Mouse (Mus musculus): ENCODE results near the gene Atp8b5. TPM values are rescaled to one million over a fixed set of nuclear protein-coding genes. Genes with fewer than 3 reads are reported as not detected.

Gene Atp8b5
- polyA plus RNA-seq, 1 experiment from 2014 or later: 0.27 TPM

- H3K4me2 ChIP-seq: no peak overlapping the region
- H3K27ac ChIP-seq: no peak overlapping the region
- 84% methylated on average over 4 of the region's 4 CpGs for WGBS
- H3K4me3 ChIP-seq (replicated peaks): no peak overlapping the region
- H3K4me1 ChIP-seq: peaks cover 8% of the 10 kb centered on the region
- no peaks in the 10 kb centered on the region for H3K9me3 ChIP-seq (replicated peaks)
- no peak overlapping the region for H3K9ac ChIP-seq
- ATAC-seq (replicated peaks; ENCODE audit: low FRiP score): no peak
- H3K36me3 ChIP-seq: peaks cover 10% of the 10 kb centered on the region
- H3K27me3 ChIP-seq: no peaks in the 10 kb centered on the region
Observed at GRCm38 (mm10) chr4:43258556-43258955, 8.4 kb upstream of the Atp8b5 start.

GRCm38 (mm10) chr4:43259435-43259834 lies 7.5 kb upstream of the Atp8b5 start:
- Histone ChIP-seq H3K36me3 (peaks cover 10% of the 10 kb centered on the region), H3K4me2 (no peak overlapping the region), H3K27ac (no peak overlapping the region), H3K4me3 (replicated peaks) (no peak overlapping the region), H3K9me3 (replicated peaks) (no peaks in the 10 kb centered on the region), H3K27me3 (no peaks in the 10 kb centered on the region), H3K9ac (no peak overlapping the region), H3K4me1 (peaks cover 8% of the 10 kb centered on the region)
- WGBS: 69% methylated on average over 3 of the region's 3 CpGs
- no peak for ATAC-seq (replicated peaks; ENCODE audit: low FRiP score)

- peaks cover 8% of the 10 kb centered on the region for H3K4me1 ChIP-seq
- peaks cover 9% of the 10 kb centered on the region for H3K36me3 ChIP-seq
- H3K27me3 ChIP-seq: no peaks in the 10 kb centered on the region
- WGBS: 54% methylated on average over 5 of the region's 5 CpGs
- no peaks in the 10 kb centered on the region for H3K9me3 ChIP-seq (replicated peaks)
- H3K4me2 ChIP-seq: no peak overlapping the region
- no peak for ATAC-seq (replicated peaks; ENCODE audit: low FRiP score)
- no peak overlapping the region for H3K9ac ChIP-seq
- H3K27ac ChIP-seq: no peak overlapping the region
- no peak overlapping the region for H3K4me3 ChIP-seq (replicated peaks)
Observed at GRCm38 (mm10) chr4:43260096-43260495, 6.9 kb upstream of the Atp8b5 start.

GRCm38 (mm10) chr4:43262821-43263220 lies 4.1 kb upstream of the Atp8b5 start:
- WGBS: 90% methylated on average over 6 of the region's 6 CpGs
- no peak overlapping the region for H3K9ac ChIP-seq
- H3K9me3 ChIP-seq (replicated peaks): no peaks in the 10 kb centered on the region
- ATAC-seq (replicated peaks; ENCODE audit: low FRiP score): no peak
- H3K36me3 ChIP-seq: no peaks in the 10 kb centered on the region; the same call in 1 of the 2 replicates
- no peaks in the 10 kb centered on the region for H3K27me3 ChIP-seq
- peaks cover 20% of the 10 kb centered on the region for H3K4me1 ChIP-seq
- no peak overlapping the region for H3K4me2 ChIP-seq
- no peak overlapping the region for H3K4me3 ChIP-seq (replicated peaks)
- no peak overlapping the region for H3K27ac ChIP-seq

GRCm38 (mm10) chr4:43266146-43266545 lies 813 bp upstream of the Atp8b5 start:
- Histone ChIP-seq H3K9me3 (replicated peaks) (no peaks in the 10 kb centered on the region), H3K36me3 (no peaks in the 10 kb centered on the region), H3K27me3 (no peaks in the 10 kb centered on the region), H3K27ac (no peak overlapping the region), H3K4me3 (replicated peaks) (no peak overlapping the region), H3K4me2 (no peak overlapping the region), H3K9ac (no peak overlapping the region), H3K4me1 (peaks cover 11% of the 10 kb centered on the region)
- ATAC-seq (replicated peaks; ENCODE audit: low FRiP score): no peak
- 60% methylated on average over 2 of the region's 2 CpGs for WGBS

GRCm38 (mm10) chr4:43267323-43267658 lies 332 bp downstream of the Atp8b5 start:
- H3K27me3 ChIP-seq: no peaks in the 10 kb centered on the region
- H3K36me3 ChIP-seq: no peaks in the 10 kb centered on the region
- no peak for ATAC-seq (replicated peaks; ENCODE audit: low FRiP score)
- peaks cover 11% of the 10 kb centered on the region for H3K4me1 ChIP-seq
- peak overlapping the region; percentile 46 for H3K4me3 ChIP-seq (replicated peaks)
- no peak overlapping the region for H3K27ac ChIP-seq
- H3K9me3 ChIP-seq (replicated peaks): no peaks in the 10 kb centered on the region
- peak overlapping the region; percentile 74 for H3K4me2 ChIP-seq
- H3K9ac ChIP-seq: no peak overlapping the region
- whole genome bisulfite sequencing: 11% methylated on average over 2 of the region's 2 CpGs

GRCm38 (mm10) chr4:43285476-43285875 lies 18.5 kb downstream of the Atp8b5 start:
- Histone ChIP-seq H3K9ac (no peak overlapping the region), H3K9me3 (replicated peaks) (no peaks in the 10 kb centered on the region), H3K27me3 (no peaks in the 10 kb centered on the region), H3K4me1 (no peaks in the 10 kb centered on the region), H3K4me2 (no peak overlapping the region), H3K4me3 (replicated peaks) (no peak overlapping the region), H3K27ac (no peak overlapping the region), H3K36me3 (no peaks in the 10 kb centered on the region)
- WGBS: 94% methylated on average over 5 of the region's 5 CpGs
- ATAC-seq (replicated peaks; ENCODE audit: low FRiP score): no peak

GRCm38 (mm10) chr4:43287305-43287704 lies 20.3 kb downstream of the Atp8b5 start:
- Histone ChIP-seq H3K4me3 (replicated peaks) (no peak overlapping the region), H3K27me3 (no peaks in the 10 kb centered on the region), H3K27ac (no peak overlapping the region), H3K9me3 (replicated peaks) (no peaks in the 10 kb centered on the region), H3K36me3 (no peaks in the 10 kb centered on the region), H3K9ac (no peak overlapping the region), H3K4me2 (no peak overlapping the region), H3K4me1 (no peaks in the 10 kb centered on the region)
- WGBS: 60% methylated on average over 3 of the region's 3 CpGs
- no peak for ATAC-seq (replicated peaks; ENCODE audit: low FRiP score)

- H3K4me3 ChIP-seq (replicated peaks): no peak overlapping the region
- H3K4me1 ChIP-seq: 0 out of 2 replicates have a peak, but pooled peaks cover 8% of the 10 kb centered on the region
- H3K27ac ChIP-seq: no peak overlapping the region
- no peaks in the 10 kb centered on the region for H3K27me3 ChIP-seq
- H3K9me3 ChIP-seq (replicated peaks): no peaks in the 10 kb centered on the region
- H3K9ac ChIP-seq: no peak overlapping the region
- no peak overlapping the region for H3K4me2 ChIP-seq
- 25% methylated on average over 6 of the region's 6 CpGs for WGBS
- H3K36me3 ChIP-seq: no peaks in the 10 kb centered on the region
- no peak for ATAC-seq (replicated peaks; ENCODE audit: low FRiP score)
Observed at GRCm38 (mm10) chr4:43294001-43294400, 27.0 kb downstream of the Atp8b5 start.

GRCm38 (mm10) chr4:43309696-43310338 lies 42.9 kb downstream of the Atp8b5 start:
- no peaks in the 10 kb centered on the region for H3K9me3 ChIP-seq (replicated peaks)
- 0 out of 2 replicates have a peak, but pooled peaks have one; percentile 52 for ATAC-seq (replicated peaks; ENCODE audit: low FRiP score)
- WGBS: 19% methylated on average over 11 of the region's 11 CpGs

GRCm38 (mm10) chr4:43321536-43321935 lies 54.6 kb downstream of the Atp8b5 start:
- Histone ChIP-seq H3K4me1 (no peaks in the 10 kb centered on the region), H3K9ac (no peak overlapping the region), H3K27me3 (no peaks in the 10 kb centered on the region), H3K27ac (no peak overlapping the region), H3K4me2 (no peak overlapping the region), H3K9me3 (replicated peaks) (no peaks in the 10 kb centered on the region), H3K36me3 (no peaks in the 10 kb centered on the region), H3K4me3 (replicated peaks) (no peak overlapping the region)
- WGBS: 80% methylated on average over 4 of the region's 4 CpGs
- ATAC-seq (replicated peaks; ENCODE audit: low FRiP score): no peak

More at GRCm38 (mm10) chr4:43309696-43310338, 42.9 kb downstream of the Atp8b5 start:
- Histone ChIP-seq H3K36me3 (no peaks in the 10 kb centered on the region), H3K4me2 (no peak overlapping the region), H3K27ac (peak overlapping the region; percentile 18; the same call in 1 of the 2 replicates), H3K4me3 (replicated peaks) (no peak overlapping the region), H3K9ac (no peak overlapping the region), H3K27me3 (no peaks in the 10 kb centered on the region), H3K4me1 (peaks cover 6% of the 10 kb centered on the region)

- 67% methylated on average over 14 of the region's 14 CpGs for WGBS
- Histone ChIP-seq H3K36me3 (no peaks in the 10 kb centered on the region), H3K4me2 (no peak overlapping the region), H3K9me3 (replicated peaks) (no peaks in the 10 kb centered on the region), H3K4me3 (replicated peaks) (no peak overlapping the region), H3K27me3 (no peaks in the 10 kb centered on the region), H3K27ac (no peak overlapping the region), H3K4me1 (no peaks in the 10 kb centered on the region), H3K9ac (no peak overlapping the region)
- ATAC-seq (replicated peaks; ENCODE audit: low FRiP score): no peak
Observed at GRCm38 (mm10) chr4:43322336-43322735, 55.4 kb downstream of the Atp8b5 start.

- Histone ChIP-seq H3K36me3 (no peaks in the 10 kb centered on the region), H3K27me3 (no peaks in the 10 kb centered on the region), H3K4me2 (no peak overlapping the region), H3K4me3 (replicated peaks) (no peak overlapping the region), H3K9ac (no peak overlapping the region), H3K9me3 (replicated peaks) (no peaks in the 10 kb centered on the region), H3K4me1 (no peaks in the 10 kb centered on the region), H3K27ac (no peak overlapping the region)
- ATAC-seq (replicated peaks; ENCODE audit: low FRiP score): no peak
- 96% methylated on average over 2 of the region's 2 CpGs for WGBS
Observed at GRCm38 (mm10) chr4:43327118-43327517, 60.2 kb downstream of the Atp8b5 start.
